Mouse (Mus musculus) adrenal gland, postnatal 25 days (tissue): ENCODE data around the gene Polr2a. TPM values are rescaled to one million over a fixed set of nuclear protein-coding genes. Genes with fewer than 3 reads are reported as not detected.

Experiments used
- total RNA-seq: library from RNA; stranded (reverse); gene quantifications from 2 replicates; pipeline ENCODE4 v1.2.3, GENCODE M21; 2021

Gene Polr2a
- total RNA-seq, 1 experiment from 2014 or later = 101 TPM

Other genes starting within 250 kb of the Polr2a start
- 0.05 and 0.76 TPM in 2 replicates for gene Dnah2, start 209.5 kb downstream of the Polr2a start, total RNA-seq
- gene Efnb3, start 198.4 kb downstream of the Polr2a start, total RNA-seq = 0.38 and 1.5 TPM in 2 replicates
- gene Wrap53, start 178.4 kb downstream of the Polr2a start, total RNA-seq = 12.5 and 12.9 TPM in 2 replicates
- 74.1 and 81.7 TPM in 2 replicates for gene Trp53, start 178.3 kb downstream of the Polr2a start, total RNA-seq
- gene Atp1b2, start 152.7 kb downstream of the Polr2a start, total RNA-seq = 34.0 and 38.0 TPM in 2 replicates
- gene Shbg, start 140.7 kb downstream of the Polr2a start, total RNA-seq = not detected in 2 replicates
- gene Sat2, start 136.6 kb downstream of the Polr2a start, total RNA-seq = 6.7 and 16.9 TPM in 2 replicates
- gene Fxr2, start 125.6 kb downstream of the Polr2a start, total RNA-seq = 89.7 and 101 TPM in 2 replicates
- 0.39 TPM in 1 of 2 replicates, not detected in the other for gene Sox15, start 103.3 kb downstream of the Polr2a start, total RNA-seq
- 123 and 137 TPM in 2 replicates for gene Mpdu1, start 96.0 kb downstream of the Polr2a start, total RNA-seq
- 14.2 and 22.6 TPM in 2 replicates for gene Cd68, start 92.5 kb downstream of the Polr2a start, total RNA-seq
- 624 and 654 TPM in 2 replicates for gene Eif4a1, start 86.2 kb downstream of the Polr2a start, total RNA-seq
- gene Senp3, start 76.6 kb downstream of the Polr2a start, total RNA-seq = 91.6 and 91.8 TPM in 2 replicates
- gene Tnfsf13, start 72.9 kb downstream of the Polr2a start, total RNA-seq = 3.8 and 4.1 TPM in 2 replicates
- 16.6 and 25.6 TPM in 2 replicates for gene Tnfsf12, start 62.8 kb downstream of the Polr2a start, total RNA-seq
- gene Tnfsfm13, start 62.5 kb downstream of the Polr2a start, total RNA-seq = 3.8 and 4.6 TPM in 2 replicates
- not detected in 2 replicates for gene Slc35g3, start 3.3 kb upstream of the Polr2a start, total RNA-seq
- 39.5 and 65.8 TPM in 2 replicates for gene Zbtb4, start 7.3 kb upstream of the Polr2a start, total RNA-seq
- gene Chrnb1, start 37.3 kb upstream of the Polr2a start, total RNA-seq = 1.8 and 2.4 TPM in 2 replicates
- 3.6 and 3.9 TPM in 2 replicates for gene Fgf11, start 43.2 kb upstream of the Polr2a start, total RNA-seq
- not detected in 2 replicates for gene Tmem102, start 47.0 kb upstream of the Polr2a start, total RNA-seq
- gene Gm39566, start 56.7 kb upstream of the Polr2a start, total RNA-seq = not detected in 2 replicates
- not detected in 2 replicates for gene Spem2, start 59.8 kb upstream of the Polr2a start, total RNA-seq
- not detected in 2 replicates for gene Spem1, start 63.5 kb upstream of the Polr2a start, total RNA-seq
- gene Nlgn2, start 79.1 kb upstream of the Polr2a start, total RNA-seq = 18.6 and 19.7 TPM in 2 replicates
- gene Tmem256, start 79.9 kb upstream of the Polr2a start, total RNA-seq = 149 and 152 TPM in 2 replicates
- 43.8 and 52.9 TPM in 2 replicates for gene Plscr3, start 87.7 kb upstream of the Polr2a start, total RNA-seq
- not detected in 2 replicates for gene Tnk1, start 100.1 kb upstream of the Polr2a start, total RNA-seq
- gene Tmem95, start 119.4 kb upstream of the Polr2a start, total RNA-seq = not detected in 2 replicates
- gene Kctd11, start 122.8 kb upstream of the Polr2a start, total RNA-seq = 4.4 and 4.9 TPM in 2 replicates
- 0.30 TPM in 1 of 2 replicates, not detected in the other for gene Acap1, start 136.9 kb upstream of the Polr2a start, total RNA-seq
- gene 2810408A11Rik, start 142.3 kb upstream of the Polr2a start, total RNA-seq = 1.2 and 2.6 TPM in 2 replicates
- 52.4 and 55.5 TPM in 2 replicates for gene Neurl4, start 142.4 kb upstream of the Polr2a start, total RNA-seq
- gene Gps2, start 155.3 kb upstream of the Polr2a start, total RNA-seq = 62.5 and 70.2 TPM in 2 replicates
- 542 and 558 TPM in 2 replicates for gene Eif5a, start 163.3 kb upstream of the Polr2a start, total RNA-seq
- gene Ybx2, start 177.2 kb upstream of the Polr2a start, total RNA-seq = 14.1 and 14.8 TPM in 2 replicates
- 42.6 and 48.6 TPM in 2 replicates for gene Slc2a4, start 189.6 kb upstream of the Polr2a start, total RNA-seq
- gene Cldn7, start 206.1 kb upstream of the Polr2a start, total RNA-seq = 0.52 TPM in 1 of 2 replicates, not detected in the other
- 123 and 141 TPM in 2 replicates for gene Ctdnep1, start 222.5 kb upstream of the Polr2a start, total RNA-seq
- gene Elp5, start 223.9 kb upstream of the Polr2a start, total RNA-seq = 71.1 and 76.1 TPM in 2 replicates
- gene Gabarap, start 232.5 kb upstream of the Polr2a start, total RNA-seq = 406 and 407 TPM in 2 replicates
- 55.7 and 64.6 TPM in 2 replicates for gene Phf23, start 237.1 kb upstream of the Polr2a start, total RNA-seq
- gene Dvl2, start 242.0 kb upstream of the Polr2a start, total RNA-seq = 19.6 and 22.3 TPM in 2 replicates